Mouse (Mus musculus) neural tube, embryonic 11.5 days (tissue): Measurements from ENCODE around the gene Ormdl1. TPM values are rescaled to one million over a fixed set of nuclear protein-coding genes. Genes with fewer than 3 reads are reported as not detected.
A peak's percentile ranks its signal among the peaks of the same experiment; 100 is the strongest.
"Not testable (repeated sequence)": the region's sequence is repeated elsewhere in the genome, so short reads cannot be mapped to it uniquely, and the experiment has no call there.

Source experiments
- ATAC-seq: fragments of 200-750 bp; cut with Nextera tagmentation; 2 replicates; pipeline ENCODE4 v1.8.0; 2017; ENCODE audit warnings: moderate number of reproducible peaks, mild to moderate bottlenecking, moderate TSS enrichment, moderate library complexity; ENCODE audit not compliant: insufficient read depth, low FRiP score, low TSS enrichment
- DNase-seq: peaks from one replicate; pipeline ENCODE4 v3.0.0-alpha.2; 2015; ENCODE audit warnings: low spot score
- H3K27ac ChIP-seq: fragments of 300-500 bp; sonication (generic); 2 replicates; pipeline ENCODE4 v1.5.1; 2014; ENCODE audit warnings: low read depth, mild to moderate bottlenecking, low read length
- H3K27me3 ChIP-seq: fragments of 300-500 bp; sonication (generic); 2 replicates; pipeline ENCODE4 v1.6.1; 2014; ENCODE audit warnings: mild to moderate bottlenecking, low read length, mixed read lengths; ENCODE audit not compliant: control insufficient read depth, insufficient read depth
- H3K36me3 ChIP-seq: fragments of 300-500 bp; sonication (generic); 2 replicates; pipeline ENCODE4 v1.6.1; 2014; ENCODE audit warnings: mild to moderate bottlenecking, low read length, moderate library complexity, mixed read lengths; ENCODE audit not compliant: control insufficient read depth, insufficient read depth
- H3K4me1 ChIP-seq: fragments of 300-500 bp; sonication (generic); 2 replicates; pipeline ENCODE4 v1.6.1; 2014; ENCODE audit warnings: low read length, mixed read lengths; ENCODE audit not compliant: control insufficient read depth, insufficient read depth
- H3K4me2 ChIP-seq: fragments of 300-500 bp; sonication (generic); 2 replicates; pipeline ENCODE4 v1.6.1; 2014; ENCODE audit warnings: low read depth, mild to moderate bottlenecking, moderate library complexity
- H3K4me3 ChIP-seq: fragments of 300-500 bp; sonication (generic); 2 replicates; pipeline ENCODE4 v1.5.1; 2014; ENCODE audit warnings: low read depth, low read length
- H3K9ac ChIP-seq: fragments of 300-500 bp; sonication (generic); 2 replicates; pipeline ENCODE4 v1.6.1; 2014; ENCODE audit warnings: mild to moderate bottlenecking, low read length
- H3K9me3 ChIP-seq: fragments of 300-500 bp; sonication (generic); 2 replicates; pipeline ENCODE4 v1.6.1; 2016; ENCODE audit warnings: low read length; ENCODE audit not compliant: control insufficient read depth
- WGBS: fragments of 180-500 bp; shearing (Covaris S2); extraction: QIAGEN DNeasy Blood & Tissue Kit; methylation state at CpG from one replicate; pipeline ENCODE4 v1.1.7; 2014; 5-methylcytosine and 5-hydroxymethylcytosine counted together
- polyA plus RNA-seq: library from polyadenylated mRNA; unstranded; fragments of >200 nt; fragmentation: Nextera tagmentation; extraction: Ambion mirVana; gene quantifications from 2 replicates; pipeline ENCODE4 v1.2.1, GENCODE M21; 2014

The Ormdl1 gene
- polyA plus RNA-seq, 1 experiment from 2014 or later: 83.7 TPM

DNA sequence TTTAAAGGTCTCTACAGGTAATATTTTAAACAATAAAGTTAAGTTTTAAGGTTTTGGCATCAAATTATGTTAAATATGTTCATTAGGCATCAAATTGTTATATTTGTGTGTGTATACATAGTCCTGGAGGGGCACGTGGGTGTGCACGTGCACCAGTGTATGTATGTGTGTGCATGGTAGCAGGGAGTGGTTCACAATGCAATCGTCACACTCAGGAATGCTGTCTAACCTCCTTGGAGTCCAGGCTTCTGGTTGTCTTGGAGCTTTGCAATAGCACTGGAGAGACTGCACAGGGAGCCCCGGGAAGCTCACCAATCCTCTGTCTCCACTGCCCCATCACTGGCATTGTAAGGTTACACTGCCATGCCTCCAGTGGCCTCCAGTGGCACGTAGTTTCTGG lies 26.4 kb downstream of the Ormdl1 start:
- ATAC-seq (no peak), DNase-seq (no peak)
- Histone ChIP-seq H3K4me2 (no peak overlapping the region), H3K27me3 (no peaks in the 10 kb centered on the region), H3K27ac (no peak overlapping the region), H3K4me3 (no peak overlapping the region), H3K4me1 (no peaks in the 10 kb centered on the region), H3K36me3 (no peaks in the 10 kb centered on the region), H3K9ac (no peak overlapping the region), H3K9me3 (no peaks in the 10 kb centered on the region)
- 92% methylated on average over 5 of the region's 5 CpGs for WGBS

- no peak overlapping the region for H3K4me2 ChIP-seq
- no peaks in the 10 kb centered on the region for H3K9me3 ChIP-seq
- no peak overlapping the region for H3K27ac ChIP-seq
- H3K27me3 ChIP-seq: no peaks in the 10 kb centered on the region
- H3K4me1 ChIP-seq: no peaks in the 10 kb centered on the region
- no peak overlapping the region for H3K9ac ChIP-seq
- ATAC-seq (no peak), DNase-seq (no peak)
- H3K36me3 ChIP-seq: no peaks in the 10 kb centered on the region
- no peak overlapping the region for H3K4me3 ChIP-seq
- WGBS: 95% methylated on average over 1 of the region's 1 CpGs
Measured at GRCm38 (mm10) chr1:53324277-53324676, 27.4 kb downstream of the Ormdl1 start.

DNA sequence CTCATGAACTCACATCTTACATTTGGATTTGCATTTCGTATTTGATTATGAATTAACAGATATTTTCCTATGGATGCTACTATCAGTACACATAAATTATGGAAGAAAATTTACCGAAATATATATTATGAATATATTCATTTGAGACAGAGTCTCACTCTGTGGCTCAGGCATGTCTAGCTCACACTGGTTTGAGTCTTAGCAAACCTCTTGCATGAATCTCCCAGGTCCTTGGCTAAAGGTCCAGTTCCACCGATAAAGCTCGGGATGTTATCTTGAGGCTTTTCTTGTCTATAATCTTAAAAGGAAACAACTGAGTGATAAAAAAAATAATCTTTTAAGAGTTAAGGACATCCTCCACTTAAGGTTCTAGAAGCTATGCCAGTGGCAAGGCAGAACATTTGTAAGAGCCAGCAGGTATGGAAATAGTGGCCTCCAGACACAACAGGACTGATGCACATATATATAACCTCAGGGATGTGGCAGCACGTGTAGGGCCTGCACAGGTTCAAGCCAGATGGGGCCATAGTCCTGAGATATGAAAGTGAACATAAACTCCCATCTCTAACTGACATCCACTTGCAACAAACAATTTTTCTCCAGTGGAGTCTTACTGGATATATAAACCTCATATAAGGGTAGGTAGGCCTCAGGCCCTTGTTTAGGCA lies 28.1 kb downstream of the Ormdl1 start:
- no peaks in the 10 kb centered on the region for H3K9me3 ChIP-seq
- H3K4me2 ChIP-seq: no peak overlapping the region
- DNase-seq (no peak), ATAC-seq (no peak)
- H3K27me3 ChIP-seq: no peaks in the 10 kb centered on the region
- no peaks in the 10 kb centered on the region for H3K36me3 ChIP-seq
- H3K9ac ChIP-seq: no peak overlapping the region
- WGBS: 93% methylated on average over 5 of the region's 5 CpGs
- H3K27ac ChIP-seq: no peak overlapping the region
- H3K4me3 ChIP-seq: no peak overlapping the region
- H3K4me1 ChIP-seq: no peaks in the 10 kb centered on the region

GRCm38 (mm10) chr1:53333527-53333926 lies 36.6 kb downstream of the Ormdl1 start:
- WGBS: 82% methylated on average over 5 of the region's 5 CpGs
- H3K27ac ChIP-seq, H3K9me3 ChIP-seq, H3K4me2 ChIP-seq, H3K4me1 ChIP-seq, H3K27me3 ChIP-seq, H3K36me3 ChIP-seq, DNase-seq, ATAC-seq, H3K4me3 ChIP-seq, H3K9ac ChIP-seq: not testable (repeated sequence)

GRCm38 (mm10) chr1:53335465-53335864 lies 38.6 kb downstream of the Ormdl1 start:
- ATAC-seq (no peak), DNase-seq (no peak)
- no peak overlapping the region for H3K27ac ChIP-seq

DNA sequence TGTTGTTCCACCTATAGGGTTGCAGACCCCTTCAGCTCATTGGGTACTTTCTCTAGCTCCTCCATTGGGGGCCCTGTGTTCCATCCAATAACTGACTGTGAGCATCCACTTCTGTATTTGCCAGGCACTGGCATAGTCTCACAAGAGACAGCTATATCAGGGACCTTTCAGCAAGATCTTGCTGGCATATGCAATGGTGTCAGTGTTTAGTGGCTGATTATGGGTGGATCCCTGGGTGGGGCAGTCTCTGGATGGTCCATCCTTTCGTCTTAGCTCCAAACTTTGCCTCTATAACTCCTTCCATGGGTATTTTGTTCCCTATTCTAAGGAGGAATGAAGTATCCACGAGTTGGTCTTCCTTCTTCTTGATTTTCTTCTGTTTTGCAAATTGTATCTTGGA lies 40.5 kb downstream of the Ormdl1 start:
- DNase-seq, H3K4me3 ChIP-seq, H3K9ac ChIP-seq, H3K4me1 ChIP-seq, H3K36me3 ChIP-seq, H3K27me3 ChIP-seq, H3K27ac ChIP-seq, H3K4me2 ChIP-seq, H3K9me3 ChIP-seq, ATAC-seq: not testable (repeated sequence)
- WGBS: 71% methylated on average over 2 of the region's 2 CpGs

More at GRCm38 (mm10) chr1:53335465-53335864, 38.6 kb downstream of the Ormdl1 start:
- Histone ChIP-seq H3K4me3 (no peak overlapping the region), H3K27me3 (no peaks in the 10 kb centered on the region), H3K9me3 (no peaks in the 10 kb centered on the region), H3K9ac (no peak overlapping the region), H3K4me1 (no peaks in the 10 kb centered on the region), H3K4me2 (no peak overlapping the region), H3K36me3 (no peaks in the 10 kb centered on the region)

GRCm38 (mm10) chr1:53341071-53341470 lies 44.2 kb downstream of the Ormdl1 start:
- Histone ChIP-seq H3K4me3 (no peak overlapping the region), H3K4me1 (no peaks in the 10 kb centered on the region), H3K4me2 (no peak overlapping the region), H3K27me3 (no peaks in the 10 kb centered on the region), H3K9me3 (peaks cover 4% of the 10 kb centered on the region; the same call in 1 of the 2 replicates), H3K27ac (no peak overlapping the region), H3K9ac (no peak overlapping the region), H3K36me3 (peaks cover 7% of the 10 kb centered on the region; the same call in 1 of the 2 replicates)
- DNase-seq (no peak), ATAC-seq (no peak)
- 95% methylated on average over 2 of the region's 2 CpGs for WGBS

GRCm38 (mm10) chr1:53352327-53353261 lies 55.7 kb downstream of the Ormdl1 start, which contains the start of the genes Asdurf, Gm28551 and Asnsd1:
Gene Asdurf, minus strand, starts transcription at chr1:53352619.
Gene Gm28551, minus strand, starts transcription at chr1:53352667.
Gene Asnsd1, minus strand, starts transcription at chr1:53352752.
- Histone ChIP-seq H3K9ac (peak within 1 kb of the TSS; percentile 92), H3K4me3 (peak within 1 kb of the TSS; percentile 82), H3K4me2 (peak within 1 kb of the TSS; percentile 50), H3K36me3 (peaks cover 4% of the 10 kb centered on the region; the same call in 1 of the 2 replicates), H3K27me3 (no peaks in the 10 kb centered on the region), H3K4me1 (no peaks in the 10 kb centered on the region), H3K27ac (peak within 1 kb of the TSS; percentile 79), H3K9me3 (no peaks in the 10 kb centered on the region)
- peak; percentile 96 for DNase-seq
- under 1% methylated on average over 44 of the region's 44 CpGs for WGBS
- ATAC-seq: peak; percentile 99
